Mouse (Mus musculus): Measurements from ENCODE around the gene Klhdc3. TPM values are rescaled to one million over a fixed set of nuclear protein-coding genes. Genes with fewer than 3 reads are reported as not detected.

Gene Klhdc3
- polyA plus RNA-seq, 1 experiment = 58.6 TPM

- TF ChIP-seq FOSL1 (IDR thresholded peaks at IDR 0.05; ENCODE audit: insufficient read depth, low read length, poor library complexity, severe bottlenecking) = no peak
- no peak for TF ChIP-seq MAX (IDR thresholded peaks at IDR 0.05)
- no peak for TF ChIP-seq USF1 (IDR thresholded peaks at IDR 0.05; ENCODE audit: low read depth)
- no peak for TF ChIP-seq MYOG (IDR thresholded peaks at IDR 0.05; ENCODE audit: control insufficient read depth, extremely low read depth, insufficient read length)
- no peak for TF ChIP-seq CTCF (IDR thresholded peaks at IDR 0.05; ENCODE audit: control insufficient read depth, insufficient read depth, insufficient read length)
- no peak for TF ChIP-seq MYOD1 (IDR thresholded peaks at IDR 0.05; ENCODE audit: control insufficient read depth, insufficient read length, low read depth)
- no peak for TF ChIP-seq CEBPB (IDR thresholded peaks at IDR 0.05; ENCODE audit: low read depth)
- Histone ChIP-seq H3ac (ENCODE audit: control insufficient read depth, insufficient read length, low read depth) (no peak overlapping the region), H3K27me3 (ENCODE audit: control insufficient read depth, insufficient read depth, insufficient read length) (no peaks in the 10 kb centered on the region), H3K79me2 (ENCODE audit: control insufficient read depth, insufficient read depth) (no peaks in the 10 kb centered on the region), H3K4me3 (ENCODE audit: insufficient read depth, poor library complexity, severe bottlenecking) (no peak overlapping the region), H3K36me3 (ENCODE audit: control insufficient read depth, insufficient read depth) (no peaks in the 10 kb centered on the region), H3K79me3 (ENCODE audit: low read depth) (no peaks in the 10 kb centered on the region)
Measured at GRCm38 (mm10) chr17:46636831-46637523, 43.7 kb downstream of the Klhdc3 start.

GRCm38 (mm10) chr17:46629685-46630441 lies 50.9 kb downstream of the Klhdc3 start:
- TF ChIP-seq USF1 (IDR thresholded peaks at IDR 0.05; ENCODE audit: low read depth) = no peak
- no peak for TF ChIP-seq MAX (IDR thresholded peaks at IDR 0.05)
- TF ChIP-seq MYOG (IDR thresholded peaks at IDR 0.05; ENCODE audit: control insufficient read depth, extremely low read depth, insufficient read length) = no peak
- TF ChIP-seq MYOD1 (IDR thresholded peaks at IDR 0.05; ENCODE audit: control insufficient read depth, insufficient read length, low read depth) = peak; percentile 23
- no peak for TF ChIP-seq CEBPB (IDR thresholded peaks at IDR 0.05; ENCODE audit: low read depth)
- H3K79me2 ChIP-seq (ENCODE audit: control insufficient read depth, insufficient read depth) = no peaks in the 10 kb centered on the region

GRCm38 (mm10) chr17:46628791-46629684 lies 51.7 kb downstream of the Klhdc3 start, which contains the start of gene Ptk7:
Gene Ptk7, minus strand, starts transcription at chr17:46629504.
- Histone ChIP-seq H3K4me3 (ENCODE audit: insufficient read depth, poor library complexity, severe bottlenecking) (peak within 1 kb of the TSS; percentile 45), H3K79me2 (ENCODE audit: control insufficient read depth, insufficient read depth) (no peaks in the 10 kb centered on the region), H3ac (ENCODE audit: control insufficient read depth, insufficient read length, low read depth) (peak within 1 kb of the TSS; percentile 87), H3K36me3 (ENCODE audit: control insufficient read depth, insufficient read depth) (no peaks in the 10 kb centered on the region), H3K27me3 (ENCODE audit: control insufficient read depth, insufficient read depth, insufficient read length) (no peaks in the 10 kb centered on the region), H3K79me3 (ENCODE audit: low read depth) (no peaks in the 10 kb centered on the region)
- TF ChIP-seq MYOD1 (IDR thresholded peaks at IDR 0.05; ENCODE audit: control insufficient read depth, insufficient read length, low read depth) (no peak), USF1 (IDR thresholded peaks at IDR 0.05; ENCODE audit: low read depth) (no peak), FOSL1 (IDR thresholded peaks at IDR 0.05; ENCODE audit: insufficient read depth, low read length, poor library complexity, severe bottlenecking) (no peak)

More at GRCm38 (mm10) chr17:46629685-46630441, 50.9 kb downstream of the Klhdc3 start:
- Histone ChIP-seq H3K27me3 (ENCODE audit: control insufficient read depth, insufficient read depth, insufficient read length) (no peaks in the 10 kb centered on the region), H3K36me3 (ENCODE audit: control insufficient read depth, insufficient read depth) (no peaks in the 10 kb centered on the region), H3K79me3 (ENCODE audit: low read depth) (no peaks in the 10 kb centered on the region), H3ac (ENCODE audit: control insufficient read depth, insufficient read length, low read depth) (no peak overlapping the region), H3K4me3 (ENCODE audit: insufficient read depth, poor library complexity, severe bottlenecking) (no peak overlapping the region)

GRCm38 (mm10) chr17:46628471-46628790 lies 52.3 kb downstream of the Klhdc3 start:
- H3K4me3 ChIP-seq (ENCODE audit: insufficient read depth, poor library complexity, severe bottlenecking) = peak overlapping the region; percentile 45
- H3K79me2 ChIP-seq (ENCODE audit: control insufficient read depth, insufficient read depth) = no peaks in the 10 kb centered on the region
- no peaks in the 10 kb centered on the region for H3K27me3 ChIP-seq (ENCODE audit: control insufficient read depth, insufficient read depth, insufficient read length)
- peak overlapping the region; percentile 87 for H3ac ChIP-seq (ENCODE audit: control insufficient read depth, insufficient read length, low read depth)
- TF ChIP-seq MAX (IDR thresholded peaks at IDR 0.05) = no peak
- no peak for TF ChIP-seq USF1 (IDR thresholded peaks at IDR 0.05; ENCODE audit: low read depth)
- no peak for TF ChIP-seq CEBPB (IDR thresholded peaks at IDR 0.05; ENCODE audit: low read depth)
- TF ChIP-seq FOSL1 (IDR thresholded peaks at IDR 0.05; ENCODE audit: insufficient read depth, low read length, poor library complexity, severe bottlenecking) = no peak
- TF ChIP-seq CTCF (IDR thresholded peaks at IDR 0.05; ENCODE audit: control insufficient read depth, insufficient read depth, insufficient read length) = no peak
- H3K79me3 ChIP-seq (ENCODE audit: low read depth) = no peaks in the 10 kb centered on the region
- no peaks in the 10 kb centered on the region for H3K36me3 ChIP-seq (ENCODE audit: control insufficient read depth, insufficient read depth)

GRCm38 (mm10) chr17:46627409-46627808 lies 53.3 kb downstream of the Klhdc3 start:
- H3K79me3 ChIP-seq (ENCODE audit: low read depth) = no peaks in the 10 kb centered on the region
- H3ac ChIP-seq (ENCODE audit: control insufficient read depth, insufficient read length, low read depth) = no peak overlapping the region
- H3K27me3 ChIP-seq (ENCODE audit: control insufficient read depth, insufficient read depth, insufficient read length) = no peaks in the 10 kb centered on the region
- H3K4me3 ChIP-seq (ENCODE audit: insufficient read depth, poor library complexity, severe bottlenecking) = no peak overlapping the region
- no peaks in the 10 kb centered on the region for H3K79me2 ChIP-seq (ENCODE audit: control insufficient read depth, insufficient read depth)
- TF ChIP-seq CTCF (IDR thresholded peaks at IDR 0.05; ENCODE audit: control insufficient read depth, insufficient read depth, insufficient read length) (no peak), USF1 (IDR thresholded peaks at IDR 0.05; ENCODE audit: low read depth) (no peak), MYOG (IDR thresholded peaks at IDR 0.05; ENCODE audit: control insufficient read depth, extremely low read depth, insufficient read length) (no peak), MAX (IDR thresholded peaks at IDR 0.05) (no peak), FOSL1 (IDR thresholded peaks at IDR 0.05; ENCODE audit: insufficient read depth, low read length, poor library complexity, severe bottlenecking) (no peak), CEBPB (IDR thresholded peaks at IDR 0.05; ENCODE audit: low read depth) (no peak), MYOD1 (IDR thresholded peaks at IDR 0.05; ENCODE audit: control insufficient read depth, insufficient read length, low read depth) (no peak)
- H3K36me3 ChIP-seq (ENCODE audit: control insufficient read depth, insufficient read depth) = no peaks in the 10 kb centered on the region

All from C2C12 (cell line).